Mouse (Mus musculus) olfactory bulb, adult 2 months (tissue): ENCODE measurements around the gene Tes.

ENCODE experiments used
- CTCF ChIP-seq: fragments of 200-500 bp; IDR thresholded peaks from 2 replicates; pipeline ENCODE4 v1.5.1; 2012; ENCODE audit warnings: low read depth, mild to moderate bottlenecking, low read length, moderate library complexity; ENCODE audit not compliant: insufficient read depth
- POLR2A ChIP-seq: fragments of 200-500 bp; IDR thresholded peaks from 2 replicates; pipeline ENCODE4 v1.6.1; 2012; ENCODE audit warnings: mild to moderate bottlenecking, low read depth, low read length, moderate library complexity; ENCODE audit not compliant: insufficient read depth

- TF ChIP-seq CTCF = no peak
- TF ChIP-seq POLR2A = no peak
These were observed 32.7 kb upstream of the Tes start for GRCm38 (mm10) chr6:17032231-17032728.
